Mouse (Mus musculus): Measurements from ENCODE around the gene Phactr1.

Phactr1 gene

DNA sequence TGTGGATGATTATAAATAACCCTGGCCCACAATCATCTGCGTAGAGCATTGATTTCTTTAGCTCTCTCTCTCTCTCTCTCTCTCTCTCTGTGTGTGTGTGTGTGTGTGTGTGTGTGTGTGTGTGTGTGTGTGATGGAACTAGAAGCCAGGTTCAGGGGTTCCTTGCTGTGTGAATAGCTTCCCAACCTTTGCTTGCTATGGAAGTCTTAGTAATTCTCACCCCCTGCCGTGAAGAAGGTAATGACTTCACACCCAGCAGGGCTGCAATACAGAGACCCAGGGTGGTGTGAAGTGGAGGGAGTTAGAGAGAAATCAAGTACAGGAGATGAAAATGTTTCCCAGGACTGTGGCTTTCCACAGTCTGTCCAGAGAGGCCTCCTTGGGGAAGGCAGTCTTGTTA, 293.5 kb downstream of the Phactr1 start:
- in situ Hi-C loops (cut with MboI, MseI): no loop called here

- in situ Hi-C loops (cut with MboI, MseI): no loop called here
Measured at GRCm38 (mm10) chr13:42974506-42974905, 294.1 kb downstream of the Phactr1 start.

DNA sequence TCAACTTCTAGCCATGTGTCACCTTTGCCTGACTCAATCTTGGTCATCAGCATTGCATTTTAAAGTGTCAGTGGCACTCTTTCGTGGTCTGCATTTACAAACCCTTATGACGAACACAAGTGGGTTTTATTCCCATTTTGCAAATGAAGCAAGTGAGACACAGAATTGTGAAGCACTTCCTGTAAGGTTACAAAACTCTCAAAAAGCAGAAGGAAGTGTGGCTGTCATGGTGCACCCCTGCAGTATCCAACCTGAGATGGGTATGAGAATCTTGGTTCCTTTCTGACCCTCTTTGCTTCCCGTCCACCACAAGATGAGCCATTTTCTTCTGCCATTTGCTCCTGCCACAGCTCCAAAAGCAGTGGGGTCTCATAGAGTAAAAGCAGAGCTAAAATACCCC, 295.7 kb downstream of the Phactr1 start:
- in situ Hi-C loops (cut with MboI, MseI): no loop called here

GRCm38 (mm10) chr13:42976967-42977366, 296.5 kb downstream of the Phactr1 start:
- in situ Hi-C loops (cut with MboI, MseI): no loop called here

- in situ Hi-C loops (cut with MboI, MseI): no loop called here
Measured at GRCm38 (mm10) chr13:42980581-42980980, 300.2 kb downstream of the Phactr1 start.

- in situ Hi-C loops (cut with MboI, MseI): no loop called here
Measured at GRCm38 (mm10) chr13:42982646-42983045, 302.2 kb downstream of the Phactr1 start.

DNA sequence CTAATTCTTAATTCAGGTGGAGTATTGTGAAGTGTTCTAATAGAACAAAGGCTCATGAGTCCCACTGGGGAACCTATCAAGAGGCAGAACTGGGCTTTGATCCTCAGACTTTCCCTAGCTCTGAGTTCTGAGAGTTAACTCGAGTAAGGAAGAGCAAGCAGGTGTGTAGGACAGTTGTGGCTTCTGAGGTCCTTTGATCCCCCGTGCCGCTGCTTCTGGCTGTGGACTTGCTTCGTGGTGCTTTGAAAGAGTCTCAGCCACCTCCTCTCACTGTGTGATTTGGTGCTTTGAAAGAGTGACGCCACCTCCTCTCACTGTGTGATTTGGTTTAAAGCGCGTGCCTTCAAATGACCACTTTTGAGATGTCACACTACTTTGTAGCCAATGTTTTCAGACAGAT, 305.4 kb downstream of the Phactr1 start:
- in situ Hi-C loops (cut with MboI, MseI): no loop called here

DNA sequence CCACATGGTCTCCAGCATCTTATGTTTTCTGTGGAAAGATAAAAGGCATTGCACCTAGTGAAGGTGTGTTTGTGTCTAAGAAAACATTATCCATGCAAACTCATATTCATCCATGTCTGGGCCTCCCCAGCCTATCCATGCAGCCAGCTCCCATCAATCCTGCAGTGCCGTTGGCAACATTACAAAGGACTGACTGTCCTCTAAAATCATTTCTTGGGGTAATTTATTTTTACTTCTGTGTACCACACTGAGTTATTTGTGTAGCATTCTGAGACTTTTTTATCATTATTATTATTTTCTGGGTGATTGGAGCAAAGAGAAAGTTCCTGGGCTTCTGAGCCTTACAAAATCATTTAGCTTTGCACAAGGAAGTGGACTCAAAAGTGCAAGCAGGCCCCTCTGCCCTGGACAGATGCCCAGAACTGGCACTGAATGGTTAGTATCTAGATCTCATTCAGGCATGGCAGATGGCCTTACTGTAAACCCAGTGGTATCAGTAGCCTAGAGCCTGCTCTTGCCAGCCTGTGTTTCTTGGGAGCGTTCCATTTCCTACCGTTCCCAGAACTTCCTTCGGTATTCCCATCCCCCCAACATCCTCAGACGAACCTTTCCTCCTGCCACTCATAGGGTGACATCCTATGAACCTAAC, 307.6 kb downstream of the Phactr1 start:
- in situ Hi-C loops (cut with MboI, MseI): no loop called here

GRCm38 (mm10) chr13:42989481-42989880, 309.1 kb downstream of the Phactr1 start:
- in situ Hi-C loops (cut with MboI, MseI): no loop called here

DNA sequence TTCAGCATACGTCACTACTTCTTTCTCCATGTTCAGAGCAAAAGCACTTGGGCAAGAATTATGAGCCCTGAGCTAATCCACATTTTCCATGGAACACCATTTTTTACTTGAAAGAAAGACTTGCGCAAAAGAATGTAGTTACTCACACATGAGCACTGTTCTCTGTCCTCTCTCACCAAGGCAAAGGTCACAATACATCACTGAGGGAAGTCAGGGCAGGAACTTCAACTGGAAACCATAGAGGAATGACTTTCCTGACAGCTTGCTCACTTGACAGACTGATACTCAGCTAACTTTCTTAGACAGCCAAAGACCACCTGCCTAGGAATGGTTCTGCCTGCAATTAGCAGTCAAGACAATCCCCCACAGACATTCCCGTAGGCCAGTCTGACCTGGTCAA, 309.6 kb downstream of the Phactr1 start:
- in situ Hi-C loops (cut with MboI, MseI): no loop called here

GRCm38 (mm10) chr13:42990493-42991111, 310.2 kb downstream of the Phactr1 start:
- in situ Hi-C loops (cut with MboI, MseI): no loop called here

- in situ Hi-C loops (cut with MboI, MseI): no loop called here
Measured at GRCm38 (mm10) chr13:42991164-42991563, 310.7 kb downstream of the Phactr1 start.

GRCm38 (mm10) chr13:42992306-42992705, 311.9 kb downstream of the Phactr1 start:
- in situ Hi-C loops (cut with MboI, MseI): no loop called here

DNA sequence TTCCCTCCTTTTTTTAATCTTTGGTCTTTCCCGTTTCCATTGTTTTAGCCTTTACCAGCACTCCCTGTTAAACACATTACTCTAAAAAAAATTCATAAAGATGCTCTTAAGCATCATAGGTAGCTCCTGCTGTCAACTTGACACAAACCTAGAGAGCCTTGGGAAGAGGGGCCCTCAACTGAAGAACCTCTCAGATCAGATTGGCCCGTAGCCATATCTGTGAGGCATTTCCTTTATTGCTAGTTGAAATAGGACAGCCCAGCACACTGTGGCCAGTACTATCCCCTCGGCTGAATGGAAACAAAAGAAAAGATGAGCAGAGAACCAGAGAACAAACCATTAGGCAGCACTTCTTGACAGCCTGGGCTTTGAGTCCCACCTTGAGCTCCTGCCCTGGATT, 313.9 kb downstream of the Phactr1 start:
- in situ Hi-C loops (cut with MboI, MseI): no loop called here

DNA sequence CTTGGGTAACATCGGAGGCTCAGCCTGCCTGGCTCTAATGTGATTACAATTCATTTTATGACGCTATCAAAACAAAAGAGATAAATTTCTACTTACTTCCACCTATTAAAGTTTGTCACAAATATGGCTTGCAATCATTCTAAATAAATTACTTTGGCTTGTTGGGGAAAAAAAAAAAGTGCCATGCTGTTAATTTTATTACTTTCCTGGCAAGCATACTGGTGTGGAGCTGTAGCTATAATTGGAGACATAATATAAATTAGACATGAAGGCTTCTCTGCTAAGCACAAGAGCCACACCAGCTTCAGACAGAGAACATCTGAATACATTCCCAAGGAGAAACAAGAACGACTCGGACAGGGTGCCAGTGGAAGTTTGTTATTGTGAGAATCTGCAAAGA, 315.8 kb downstream of the Phactr1 start:
- in situ Hi-C loops (cut with MboI, MseI): no loop called here

DNA sequence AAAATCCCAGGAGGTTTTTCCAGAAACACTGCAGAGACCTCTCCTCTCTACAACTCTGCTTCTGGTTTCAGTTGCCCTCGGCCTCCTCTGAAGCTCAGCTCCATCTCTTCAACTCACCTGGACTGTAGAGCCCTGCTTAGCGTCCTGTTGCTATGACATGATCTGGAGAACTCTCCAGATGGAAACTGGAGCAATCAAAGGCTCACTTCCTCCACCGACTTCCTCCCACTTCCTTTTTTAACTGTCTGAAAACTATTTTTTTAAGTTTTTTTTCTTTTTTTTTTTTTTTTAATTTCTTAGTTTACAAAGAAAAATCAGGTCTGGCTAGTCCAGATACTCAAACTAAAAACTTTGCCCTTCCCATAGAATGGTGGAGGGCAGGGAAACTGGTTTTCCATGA, 318.9 kb downstream of the Phactr1 start:
- in situ Hi-C loops (cut with MboI, MseI): no loop called here

DNA sequence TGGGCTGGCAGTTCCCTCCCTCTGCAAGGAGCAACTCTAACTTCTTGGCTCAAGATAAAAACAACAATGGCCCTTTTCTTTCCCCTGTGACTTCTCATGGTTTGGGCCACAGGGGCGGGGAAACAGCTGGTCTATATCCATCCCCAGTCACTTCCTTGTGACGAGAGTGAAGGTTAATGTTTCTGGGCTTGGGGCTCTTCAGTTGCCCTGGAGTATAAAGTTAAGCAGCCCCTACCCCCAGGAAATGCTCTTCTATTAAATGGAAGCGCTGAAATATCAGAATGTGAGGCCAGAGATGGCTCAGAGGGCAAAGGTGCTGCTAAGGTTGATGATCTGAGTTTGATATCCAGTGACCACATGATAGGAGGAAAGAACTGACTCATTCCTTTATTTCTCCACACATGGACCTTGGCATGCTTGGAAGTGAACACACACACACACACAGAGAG, 324.7 kb downstream of the Phactr1 start:
- in situ Hi-C loops (cut with MboI, MseI): no loop called here

DNA sequence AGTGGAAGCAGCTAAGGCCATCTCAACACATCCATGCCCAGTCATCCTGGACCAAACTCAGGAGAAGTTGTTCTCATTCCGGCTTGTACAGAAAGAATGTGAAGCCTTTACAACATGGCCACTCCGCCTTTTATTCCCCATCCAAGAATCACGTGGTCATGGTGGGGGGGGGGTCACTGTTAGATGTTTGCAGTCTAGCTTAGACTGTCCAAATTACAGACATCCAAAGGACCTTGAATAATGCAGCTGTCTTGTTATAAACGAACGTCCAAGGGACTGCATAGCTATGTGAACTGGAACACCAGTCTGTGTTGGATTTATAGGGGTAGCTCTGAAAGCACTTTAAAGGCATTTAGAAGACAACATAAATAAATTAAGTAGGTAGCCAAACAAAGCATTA, 328.0 kb downstream of the Phactr1 start:
- in situ Hi-C loops (cut with MboI, MseI): no loop called here

GRCm38 (mm10) chr13:43009596-43009995, 329.2 kb downstream of the Phactr1 start:
- in situ Hi-C loops (cut with MboI, MseI): no loop called here

GRCm38 (mm10) chr13:43011516-43011915, 331.1 kb downstream of the Phactr1 start:
- in situ Hi-C loops (cut with MboI, MseI): no loop called here

- in situ Hi-C loops (cut with MboI, MseI): no loop called here
Measured at GRCm38 (mm10) chr13:43013984-43014383, 333.6 kb downstream of the Phactr1 start.

DNA sequence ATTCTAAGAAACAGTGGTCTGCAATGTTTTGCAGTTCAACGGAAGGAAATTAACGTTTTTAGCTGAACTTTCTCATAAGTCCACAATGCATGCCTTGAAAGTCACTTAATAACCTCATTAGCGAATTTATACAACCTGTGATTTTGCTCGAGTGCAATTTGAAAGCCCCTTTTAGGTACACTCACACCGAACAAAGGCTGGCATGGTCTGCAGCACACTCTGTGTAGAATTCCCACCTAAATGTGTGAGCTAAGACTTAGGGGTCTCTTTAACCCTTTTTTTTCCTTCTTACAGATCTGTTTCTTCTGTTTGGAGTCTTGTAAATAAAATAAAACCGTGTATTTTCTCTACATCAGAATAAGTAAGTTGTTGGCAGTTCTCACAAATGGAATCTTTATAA, 335.3 kb downstream of the Phactr1 start:
- in situ Hi-C loops (cut with MboI, MseI): no loop called here

- in situ Hi-C loops (cut with MboI, MseI): no loop called here
Measured at GRCm38 (mm10) chr13:43018863-43019262, 338.4 kb downstream of the Phactr1 start.

- in situ Hi-C loops (cut with MboI, MseI): no loop called here
Measured at GRCm38 (mm10) chr13:43021031-43021430, 340.6 kb downstream of the Phactr1 start.
